Mouse (Mus musculus) cerebellum, adult 11-12 months (tissue): ENCODE data around the gene Oxt.

Experiments used
- DNase-seq: peaks from one replicate; pipeline ENCODE4 v3.0.0; 2022

The Oxt gene

GRCm38 (mm10) chr2:130575873-130576272 is at the start of gene Oxt:
Oxt (plus strand) TSS chr2:130576173.
- no peak for DNase-seq

- DNase-seq = no peak
Observed at GRCm38 (mm10) chr2:130528457-130528856, 47.5 kb upstream of the Oxt start.

- no peak for DNase-seq
Observed at GRCm38 (mm10) chr2:130529290-130529689, 46.7 kb upstream of the Oxt start.

- DNase-seq = no peak
Observed at GRCm38 (mm10) chr2:130529925-130530324, 46.0 kb upstream of the Oxt start.

- no peak for DNase-seq
Observed at GRCm38 (mm10) chr2:130532201-130532600, 43.8 kb upstream of the Oxt start.

GRCm38 (mm10) chr2:130535017-130535416 is 41.0 kb upstream of the Oxt start:
- no peak for DNase-seq

- no peak for DNase-seq
Observed at GRCm38 (mm10) chr2:130536890-130537289, 39.1 kb upstream of the Oxt start.

GRCm38 (mm10) chr2:130538876-130539546 is 37.0 kb upstream of the Oxt start:
- DNase-seq = no peak

GRCm38 (mm10) chr2:130540266-130540665 is 35.7 kb upstream of the Oxt start:
- DNase-seq = no peak

GRCm38 (mm10) chr2:130546957-130547356 is 29.0 kb upstream of the Oxt start:
- no peak for DNase-seq

GRCm38 (mm10) chr2:130554841-130555240 is 21.1 kb upstream of the Oxt start:
- no peak for DNase-seq

GRCm38 (mm10) chr2:130556292-130556691 is 19.7 kb upstream of the Oxt start:
- no peak for DNase-seq

- DNase-seq = peak; percentile 33
Observed at GRCm38 (mm10) chr2:130557462-130557861, 18.5 kb upstream of the Oxt start.

GRCm38 (mm10) chr2:130558015-130558414 is 18.0 kb upstream of the Oxt start:
- no peak for DNase-seq

- DNase-seq = peak; percentile 94
Observed at GRCm38 (mm10) chr2:130563212-130564055, 12.5 kb upstream of the Oxt start, which contains the start of gene Mrps26. Mrps26 (plus strand) TSS chr2:130563742.

GRCm38 (mm10) chr2:130564063-130564462 is 11.9 kb upstream of the Oxt start:
- DNase-seq = peak; percentile 45

- DNase-seq = no peak
Observed at GRCm38 (mm10) chr2:130564983-130565382, 11.0 kb upstream of the Oxt start.

- no peak for DNase-seq
Observed at GRCm38 (mm10) chr2:130568921-130569320, 7.1 kb upstream of the Oxt start.

- no peak for DNase-seq
Observed at GRCm38 (mm10) chr2:130569926-130570325, 6.0 kb upstream of the Oxt start.

- no peak for DNase-seq
Observed at GRCm38 (mm10) chr2:130574960-130575359, 1.0 kb upstream of the Oxt start.

- peak; percentile 50 for DNase-seq
Observed at GRCm38 (mm10) chr2:130576564-130576963, 591 bp downstream of the Oxt start.

GRCm38 (mm10) chr2:130577021-130577420 is 1.0 kb downstream of the Oxt start:
- no peak for DNase-seq

GRCm38 (mm10) chr2:130577632-130578031 is 1.7 kb downstream of the Oxt start:
- DNase-seq = no peak

- DNase-seq = peak; percentile 44
Observed at GRCm38 (mm10) chr2:130578148-130578547, 2.2 kb downstream of the Oxt start.
